ENCODE assay signal across 32 mouse cellular contexts in the genomic region with DNA sequence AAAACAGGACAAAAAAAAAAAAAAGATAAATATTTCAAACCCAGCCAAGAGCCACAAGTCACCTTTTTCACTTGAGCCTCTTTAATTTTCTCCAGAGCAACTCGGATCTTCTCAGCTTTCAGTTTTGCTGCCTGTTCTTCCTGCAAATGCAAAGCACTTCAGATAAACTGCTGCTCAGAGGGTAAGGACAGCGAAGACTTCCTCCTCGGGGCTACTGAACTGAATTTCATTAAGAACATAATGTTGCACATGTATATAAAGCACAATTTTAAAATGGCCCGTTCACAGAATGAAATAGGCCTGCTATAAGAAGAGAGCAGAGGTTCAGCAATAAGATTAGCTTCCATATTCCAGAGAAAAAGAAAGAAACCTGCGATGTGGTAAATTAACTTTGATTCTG.
DNase-seq lines count a peak whose midpoint lies in the region; ATAC-seq and TF ChIP-seq lines count a peak whose summit lies in the region.
"Had no signal": no experiment of that assay in that cellular context is flagged by ENCODE, and none has a peak within 500 bp of the region (broad histone marks: within the 10 kb centered on the region; RNA-seq: fewer than 3 reads in every experiment).

No protein-coding gene starts in this region.

- no peak overlapping the region for H3K9ac ChIP-seq in kidney, postnatal 0 days (ENCODE audit: low read depth, low read length)
- H3K9ac ChIP-seq in stomach, postnatal 0 days (ENCODE audit: low read length) = no peak overlapping the region
- H3K9ac ChIP-seq: hindbrain, embryonic 15.5 days; limb, embryonic 15.5 days; liver, embryonic 13.5 days had no signal

- no peak overlapping the region for H3K27ac ChIP-seq in kidney, postnatal 0 days
- no peak overlapping the region for H3K27ac ChIP-seq in stomach, postnatal 0 days (replicated peaks)
- H3K27ac ChIP-seq: hindbrain, embryonic 10.5 days; hindbrain, embryonic 15.5 days; limb, embryonic 10.5 days; limb, embryonic 15.5 days; liver, embryonic 13.5 days had no signal

- 67% methylated on average over 5 of the region's 5 CpGs for WGBS in kidney, postnatal 0 days
- 77% methylated on average over 5 of the region's 5 CpGs for WGBS in stomach, postnatal 0 days

- no peak overlapping the region for H3K4me2 ChIP-seq in kidney, postnatal 0 days (ENCODE audit: low read length)
- no peak overlapping the region for H3K4me2 ChIP-seq in stomach, postnatal 0 days (replicated peaks; ENCODE audit: low read depth)
- H3K4me2 ChIP-seq: heart, embryonic 11.5 days; hindbrain, embryonic 15.5 days; limb, embryonic 15.5 days; liver, embryonic 13.5 days had no signal

- no peaks in the 10 kb centered on the region for H3K27me3 ChIP-seq in kidney, postnatal 0 days (ENCODE audit: insufficient read depth, low read length)
- no peaks in the 10 kb centered on the region for H3K27me3 ChIP-seq in stomach, postnatal 0 days (ENCODE audit: control insufficient read depth, insufficient read depth, low read length)
- H3K27me3 ChIP-seq: hindbrain, embryonic 15.5 days; limb, embryonic 15.5 days; liver, embryonic 13.5 days had no signal

- ATAC-seq in frontal cortex, adult (ENCODE audit: low TSS enrichment) = peak; percentile 47; the same call in 1 of the 2 replicates
- ATAC-seq in kidney, postnatal 0 days (replicated peaks; ENCODE audit: low FRiP score, low read depth) = no peak
- no peak for ATAC-seq in stomach, postnatal 0 days (ENCODE audit: low FRiP score, low TSS enrichment)
- ATAC-seq: forebrain, embryonic 16.5 days; inflammation-experienced regulatory T-cells, adult 6 months; lung, postnatal 0 days had no signal

- no peak for TF ChIP-seq EP300 in stomach, postnatal 0 days (optimal IDR thresholded peaks at IDR 0.05)

- no peak for TF ChIP-seq CTCF in kidney, postnatal 0 days (IDR thresholded peaks at IDR 0.05; ENCODE audit: low read depth)
- no peak for TF ChIP-seq CTCF in stomach, postnatal 0 days (IDR thresholded peaks at IDR 0.05; ENCODE audit: low read depth)

- H3K9me3 ChIP-seq in kidney, postnatal 0 days (replicated peaks; ENCODE audit: low read length) = no peaks in the 10 kb centered on the region
- H3K9me3 ChIP-seq in stomach, postnatal 0 days (ENCODE audit: control insufficient read depth, low read length) = no peaks in the 10 kb centered on the region
- H3K9me3 ChIP-seq: G1E; hindbrain, embryonic 10.5 days; hindbrain, embryonic 15.5 days; limb, embryonic 10.5 days; limb, embryonic 15.5 days; liver, embryonic 13.5 days had no signal

- no peaks in the 10 kb centered on the region for H3K4me1 ChIP-seq in kidney, postnatal 0 days (replicated peaks; ENCODE audit: insufficient read depth, low read length)
- no peaks in the 10 kb centered on the region for H3K4me1 ChIP-seq in stomach, postnatal 0 days (replicated peaks; ENCODE audit: control insufficient read depth, insufficient read depth)
- H3K4me1 ChIP-seq: hindbrain, embryonic 10.5 days; hindbrain, embryonic 15.5 days; limb, embryonic 10.5 days; limb, embryonic 15.5 days; liver, embryonic 13.5 days had no signal

- DNase-seq in frontal cortex, postnatal 36 days (ENCODE audit: low spot score in 2 of 2) = no peak
- DNase-seq in kidney, postnatal 0 days (ENCODE audit: low spot score) = peak; percentile 12
- no peak for DNase-seq in kidney, adult 11 months
- DNase-seq in 416B (ENCODE audit: low read depth) (peak; percentile 73), MEL-GATA-1-ER (ENCODE audit: extremely low read depth, low read depth) (peak; percentile 68)
- no peak for DNase-seq in stomach, postnatal 0 days (ENCODE audit: low spot score)
- no peak for DNase-seq in spleen, postnatal 14 days (ENCODE audit: low spot score in 2 of 2)
- DNase-seq: adrenal gland, postnatal 14 days; cerebellum, adult 11 months; cerebellum, adult 9-11 months; gastrocnemius, postnatal 14 days; heart, adult 18-20 months; heart, postnatal 10 days; kidney, adult 2 months; kidney, postnatal 10 days; layer of hippocampus, adult 9-11 months; liver, embryonic 13.5 days; lung, adult 18-20 months; lung, postnatal 4 days; midbrain, embryonic 14.5 days; right cerebral cortex, adult 18-20 months had no signal

- H3K36me3 ChIP-seq in kidney, postnatal 0 days (ENCODE audit: insufficient read depth, low read length) = peaks cover 2% of the 10 kb centered on the region; the same call in 1 of the 2 replicates
- peaks cover 3% of the 10 kb centered on the region; the same call in 1 of the 2 replicates for H3K36me3 ChIP-seq in stomach, postnatal 0 days (ENCODE audit: control insufficient read depth, insufficient read depth, low read length)
- H3K36me3 ChIP-seq: G1E had no signal

- H3K4me3 ChIP-seq in kidney, postnatal 0 days (replicated peaks; ENCODE audit: low read depth, low read length) = no peak overlapping the region
- no peak overlapping the region for H3K4me3 ChIP-seq in stomach, postnatal 0 days (ENCODE audit: low read depth, low read length)
- H3K4me3 ChIP-seq: erythroblast, embryonic 14.5 days; hindbrain, embryonic 10.5 days; hindbrain, embryonic 15.5 days; limb, embryonic 10.5 days; limb, embryonic 15.5 days; liver, embryonic 13.5 days had no signal

Comparison
In these comparisons a context has a peak if more than half of its experiments do, and no peak if none do; other contexts are left out.
1. DNase-seq: peak in kidney, postnatal 0 days (single experiment), 416B (single experiment) and MEL-GATA-1-ER (single experiment); none in frontal cortex, postnatal 36 days (0 of 2), kidney, adult 11 months (single experiment), stomach, postnatal 0 days (single experiment) and spleen, postnatal 14 days (0 of 2).